Mouse (Mus musculus) lung, adult 2 months (tissue): Measurements from ENCODE around the gene Nuak1.

ENCODE experiments used
- CTCF ChIP-seq: fragments of 200-500 bp; IDR thresholded peaks from 2 replicates; pipeline ENCODE4 v1.5.1; 2011; ENCODE audit warnings: mild to moderate bottlenecking, low read length, control low read depth; ENCODE audit not compliant: insufficient read depth
- POLR2A ChIP-seq: fragments of 200-500 bp; IDR thresholded peaks from 2 replicates; pipeline ENCODE4 v1.6.1; 2011; ENCODE audit warnings: low read depth, mild to moderate bottlenecking, control low read depth, low read length, borderline replicate concordance; ENCODE audit errors: extremely low read depth

DNA sequence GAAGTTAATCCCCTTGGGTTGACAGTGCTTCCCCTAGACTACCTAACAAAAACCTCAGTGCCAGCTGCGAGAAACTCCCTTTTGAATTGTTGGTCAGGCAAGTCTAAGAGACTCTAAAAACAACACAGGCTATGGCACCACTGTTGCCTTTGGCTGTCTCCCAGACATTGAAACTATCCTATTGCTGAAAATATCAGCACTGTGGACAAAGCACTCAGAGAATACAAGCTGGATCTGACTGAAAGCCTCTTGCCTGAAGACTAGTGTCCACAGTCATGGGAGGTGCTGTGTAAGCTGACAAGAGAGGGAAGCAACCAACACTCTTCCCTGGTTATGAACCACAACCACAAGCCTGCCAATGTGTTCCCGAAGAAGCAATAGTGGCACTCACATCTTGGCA lies 96.9 kb downstream of the Nuak1 start:
- TF ChIP-seq POLR2A (no peak), CTCF (no peak)
